Mouse (Mus musculus) kidney, adult 2 months (tissue): Measurements from ENCODE around the gene Gm20695.
"Not testable (repeated sequence)": the region's sequence is repeated elsewhere in the genome, so short reads cannot be mapped to it uniquely, and the experiment has no call there.

Experiments used
- CTCF ChIP-seq: fragments of 200-500 bp; conservative IDR thresholded peaks from 2 replicates; pipeline ENCODE4 v1.5.1; 2011; ENCODE audit warnings: low read depth, mild to moderate bottlenecking, control low read depth, low read length, moderate library complexity, mixed read lengths; ENCODE audit not compliant: insufficient read depth, insufficient read length
- POLR2A ChIP-seq: fragments of 200-500 bp; IDR thresholded peaks from one replicate; pipeline ENCODE4 v1.6.1; 2011; ENCODE audit warnings: low read depth, low read length, control low read depth

GRCm38 (mm10) chr16:3851301-3851700 is 33.1 kb upstream of the Gm20695 start:
- TF ChIP-seq CTCF, POLR2A: not testable (repeated sequence)
